Mouse (Mus musculus) midbrain, embryonic 12.5 days (tissue): Measurements from ENCODE around the gene Prrg1. TPM values are rescaled to one million over a fixed set of nuclear protein-coding genes. Genes with fewer than 3 reads are reported as not detected.

Experiments used
- ATAC-seq: fragments of 200-750 bp; cut with Nextera tagmentation; 2 replicates; pipeline ENCODE4 v1.8.0; 2017; ENCODE audit warnings: low read depth, moderate TSS enrichment, moderate library complexity; ENCODE audit not compliant: low FRiP score
- H3K27ac ChIP-seq: fragments of 300-500 bp; sonication (generic); replicated peaks from 2 replicates; pipeline ENCODE4 v1.5.1; 2016; ENCODE audit warnings: mild to moderate bottlenecking
- H3K27me3 ChIP-seq: fragments of 300-500 bp; sonication (generic); 2 replicates; pipeline ENCODE4 v1.6.1; 2016; ENCODE audit warnings: mild to moderate bottlenecking
- H3K36me3 ChIP-seq: fragments of 300-500 bp; sonication (generic); 2 replicates; pipeline ENCODE4 v1.6.1; 2016
- H3K4me1 ChIP-seq: fragments of 300-500 bp; sonication (generic); 2 replicates; pipeline ENCODE4 v1.6.1; 2016
- H3K4me2 ChIP-seq: fragments of 300-500 bp; sonication (generic); replicated peaks from 2 replicates; pipeline ENCODE4 v1.6.1; 2016; ENCODE audit warnings: mild to moderate bottlenecking, moderate library complexity
- H3K4me3 ChIP-seq: fragments of 300-500 bp; sonication (generic); 2 replicates; pipeline ENCODE4 v1.5.1; 2016; ENCODE audit warnings: mild to moderate bottlenecking
- H3K9ac ChIP-seq: fragments of 300-500 bp; sonication (generic); replicated peaks from 2 replicates; pipeline ENCODE4 v1.6.1; 2016; ENCODE audit warnings: mild to moderate bottlenecking, moderate library complexity
- H3K9me3 ChIP-seq: fragments of 300-500 bp; sonication (generic); 2 replicates; pipeline ENCODE4 v1.6.1; 2016; ENCODE audit warnings: mild to moderate bottlenecking
- WGBS: fragments of 180-500 bp; shearing (Covaris S2); methylation state at CpG from one replicate; pipeline ENCODE4 v1.1.7; 2016; 5-methylcytosine and 5-hydroxymethylcytosine counted together
- polyA plus RNA-seq: library from polyadenylated mRNA; unstranded; fragments of >200 nt; fragmentation: Nextera tagmentation; extraction: Ambion mirVana; gene quantifications from 2 replicates; pipeline ENCODE4 v1.2.1, GENCODE M21; 2016

Gene Prrg1
- 6.4 and 6.8 TPM in 2 replicates for polyA plus RNA-seq

- peak within 1 kb of the TSS; percentile 52 for H3K4me2 ChIP-seq
- peak; percentile 97 for ATAC-seq
- no peaks in the 10 kb centered on the region for H3K27me3 ChIP-seq
- peak within 1 kb of the TSS; percentile 70 for H3K27ac ChIP-seq
- peak within 1 kb of the TSS; percentile 50 for H3K9ac ChIP-seq
- H3K9me3 ChIP-seq: no peaks in the 10 kb centered on the region
- H3K4me3 ChIP-seq: peak within 1 kb of the TSS; percentile 51
- 17% methylated on average over 36 of the region's 36 CpGs for WGBS
- H3K4me1 ChIP-seq: no peaks in the 10 kb centered on the region
- no peaks in the 10 kb centered on the region for H3K36me3 ChIP-seq
These were observed at the start of gene Prrg1 for GRCm38 (mm10) chrX:78583202-78584004. Gene Prrg1, minus strand, starts transcription at chrX:78583896.

DNA sequence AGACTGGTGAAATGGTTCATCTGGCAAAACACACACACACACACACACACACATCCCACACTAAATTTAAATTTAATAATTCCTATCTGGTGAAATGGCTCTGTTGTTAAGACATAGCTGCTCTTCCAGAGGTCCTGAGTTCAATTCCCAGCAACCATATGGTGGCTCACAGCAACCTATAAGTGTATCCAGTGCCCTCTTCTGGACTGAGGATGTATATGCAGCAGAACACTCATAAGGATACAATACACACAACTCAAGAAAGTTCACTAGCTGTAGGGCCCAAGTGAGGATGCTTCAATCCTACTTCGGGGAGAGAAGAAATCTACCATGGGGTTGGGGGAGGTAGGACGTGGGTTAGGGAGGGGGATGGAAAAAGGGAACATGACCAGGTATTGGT lies 22.1 kb upstream of the Prrg1 start:
- no peaks in the 10 kb centered on the region for H3K9me3 ChIP-seq
- 68% methylated on average over 2 of the region's 2 CpGs for WGBS
- H3K4me2 ChIP-seq: no peak overlapping the region
- H3K27me3 ChIP-seq: no peaks in the 10 kb centered on the region
- H3K4me1 ChIP-seq: no peaks in the 10 kb centered on the region
- ATAC-seq: no peak
- no peaks in the 10 kb centered on the region for H3K36me3 ChIP-seq
- H3K27ac ChIP-seq: no peak overlapping the region
- H3K9ac ChIP-seq: no peak overlapping the region
- H3K4me3 ChIP-seq: no peak overlapping the region

DNA sequence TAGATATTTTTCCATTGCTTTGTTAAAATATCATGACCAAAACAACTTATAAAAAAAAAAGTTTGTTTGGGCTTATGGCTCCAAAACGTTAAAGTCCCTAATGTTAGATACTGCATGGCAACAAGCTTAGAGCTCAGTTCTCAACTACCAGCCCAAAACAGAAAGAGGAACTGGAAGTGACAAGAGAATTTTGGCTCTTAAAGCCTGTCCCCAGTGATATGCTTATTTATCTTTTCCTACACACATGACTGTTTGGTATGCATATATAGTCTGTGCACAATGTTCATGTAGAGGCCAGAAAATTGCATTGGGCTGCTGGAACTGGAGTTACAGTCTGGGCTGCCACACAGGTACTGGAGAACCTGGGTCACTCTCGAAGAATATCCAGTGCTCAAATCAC lies 9.4 kb upstream of the Prrg1 start:
- no peak overlapping the region for H3K4me2 ChIP-seq
- no peak overlapping the region for H3K4me3 ChIP-seq
- H3K27ac ChIP-seq: no peak overlapping the region
- no peak overlapping the region for H3K9ac ChIP-seq
- H3K9me3 ChIP-seq: no peaks in the 10 kb centered on the region
- WGBS: 75% methylated on average over 2 of the region's 2 CpGs
- no peaks in the 10 kb centered on the region for H3K4me1 ChIP-seq
- no peak for ATAC-seq
- H3K27me3 ChIP-seq: no peaks in the 10 kb centered on the region
- no peaks in the 10 kb centered on the region for H3K36me3 ChIP-seq

GRCm38 (mm10) chrX:78582854-78583201 lies 868 bp downstream of the Prrg1 start:
- H3K4me2 ChIP-seq: peak overlapping the region; percentile 52
- 88% methylated on average over 8 of the region's 21 CpGs for WGBS
- H3K9me3 ChIP-seq: no peaks in the 10 kb centered on the region
- H3K4me1 ChIP-seq: no peaks in the 10 kb centered on the region
- no peaks in the 10 kb centered on the region for H3K36me3 ChIP-seq
- peak overlapping the region; percentile 70; the same call in 1 of the 2 replicates for H3K27ac ChIP-seq
- no peaks in the 10 kb centered on the region for H3K27me3 ChIP-seq
- peak overlapping the region; percentile 51 for H3K4me3 ChIP-seq
- ATAC-seq: peak; percentile 61
- H3K9ac ChIP-seq: peak overlapping the region; percentile 50; the same call in 1 of the 2 replicates

GRCm38 (mm10) chrX:78563451-78563850 lies 20.2 kb downstream of the Prrg1 start:
- Histone ChIP-seq H3K4me1 (no peaks in the 10 kb centered on the region), H3K27me3 (no peaks in the 10 kb centered on the region), H3K4me3 (no peak overlapping the region), H3K9me3 (no peaks in the 10 kb centered on the region), H3K4me2 (no peak overlapping the region), H3K36me3 (no peaks in the 10 kb centered on the region), H3K9ac (no peak overlapping the region), H3K27ac (no peak overlapping the region)
- 64% methylated on average over 2 of the region's 2 CpGs for WGBS
- no peak for ATAC-seq

DNA sequence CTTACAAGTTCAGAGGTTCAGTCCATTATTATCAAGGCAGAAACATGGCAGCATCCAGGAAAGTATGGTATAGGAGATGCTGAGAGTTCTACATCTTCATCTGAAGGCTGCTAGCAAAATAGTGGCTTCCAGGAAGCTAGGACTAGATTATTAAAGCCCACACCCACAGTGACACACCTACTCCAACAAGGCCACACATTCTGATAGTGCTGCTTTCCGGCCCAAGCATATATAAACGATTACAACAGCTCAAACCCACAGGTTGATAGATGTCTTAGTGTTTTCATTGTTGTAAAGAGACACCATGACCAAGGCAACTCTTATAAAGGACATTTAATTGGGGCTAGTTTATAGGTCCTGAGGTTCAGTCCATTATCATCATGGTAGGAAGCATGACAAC lies 30.3 kb downstream of the Prrg1 start:
- H3K27ac ChIP-seq: no peak overlapping the region
- WGBS: 93% methylated on average over 2 of the region's 2 CpGs
- H3K9ac ChIP-seq: no peak overlapping the region
- no peaks in the 10 kb centered on the region for H3K9me3 ChIP-seq
- no peak overlapping the region for H3K4me2 ChIP-seq
- no peaks in the 10 kb centered on the region for H3K36me3 ChIP-seq
- no peaks in the 10 kb centered on the region for H3K4me1 ChIP-seq
- H3K4me3 ChIP-seq: no peak overlapping the region
- H3K27me3 ChIP-seq: no peaks in the 10 kb centered on the region
- no peak for ATAC-seq

DNA sequence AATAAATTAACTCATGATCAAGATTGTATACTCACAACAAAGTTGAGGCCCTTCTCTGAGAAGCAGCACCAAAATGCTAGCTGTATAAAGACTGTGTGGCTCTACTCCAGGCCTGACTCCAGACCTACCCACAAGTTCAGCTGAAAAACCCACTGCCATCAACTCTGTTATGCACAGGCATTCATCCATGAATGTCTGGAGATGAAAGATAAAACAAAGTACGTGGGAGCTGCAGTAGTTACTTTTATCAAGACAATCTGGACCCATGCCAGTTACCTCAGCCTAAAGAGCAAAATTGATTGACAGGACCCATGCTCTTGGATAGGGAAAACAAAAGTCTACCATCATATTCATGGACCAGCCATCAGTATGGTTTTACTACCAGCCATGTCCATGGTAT lies 31.0 kb downstream of the Prrg1 start:
- no peak overlapping the region for H3K4me3 ChIP-seq
- H3K4me1 ChIP-seq: no peaks in the 10 kb centered on the region
- H3K4me2 ChIP-seq: no peak overlapping the region
- 59% methylated on average over 1 of the region's 1 CpGs for WGBS
- H3K27ac ChIP-seq: no peak overlapping the region
- H3K27me3 ChIP-seq: no peaks in the 10 kb centered on the region
- H3K36me3 ChIP-seq: no peaks in the 10 kb centered on the region
- ATAC-seq: no peak
- H3K9me3 ChIP-seq: no peaks in the 10 kb centered on the region
- H3K9ac ChIP-seq: no peak overlapping the region

- Histone ChIP-seq H3K4me2 (no peak overlapping the region), H3K27ac (no peak overlapping the region), H3K36me3 (no peaks in the 10 kb centered on the region), H3K4me1 (no peaks in the 10 kb centered on the region), H3K9ac (no peak overlapping the region), H3K27me3 (no peaks in the 10 kb centered on the region), H3K9me3 (no peaks in the 10 kb centered on the region), H3K4me3 (no peak overlapping the region)
- ATAC-seq: no peak
- 66% methylated on average over 1 of the region's 1 CpGs for WGBS
These were observed 36.0 kb downstream of the Prrg1 start for GRCm38 (mm10) chrX:78547696-78548095.

- Histone ChIP-seq H3K27ac (no peak overlapping the region), H3K36me3 (no peaks in the 10 kb centered on the region), H3K4me2 (no peak overlapping the region), H3K27me3 (no peaks in the 10 kb centered on the region), H3K4me1 (no peaks in the 10 kb centered on the region), H3K4me3 (no peak overlapping the region), H3K9me3 (no peaks in the 10 kb centered on the region), H3K9ac (no peak overlapping the region)
- ATAC-seq: no peak
These were observed 44.0 kb downstream of the Prrg1 start for GRCm38 (mm10) chrX:78539734-78540133.

DNA sequence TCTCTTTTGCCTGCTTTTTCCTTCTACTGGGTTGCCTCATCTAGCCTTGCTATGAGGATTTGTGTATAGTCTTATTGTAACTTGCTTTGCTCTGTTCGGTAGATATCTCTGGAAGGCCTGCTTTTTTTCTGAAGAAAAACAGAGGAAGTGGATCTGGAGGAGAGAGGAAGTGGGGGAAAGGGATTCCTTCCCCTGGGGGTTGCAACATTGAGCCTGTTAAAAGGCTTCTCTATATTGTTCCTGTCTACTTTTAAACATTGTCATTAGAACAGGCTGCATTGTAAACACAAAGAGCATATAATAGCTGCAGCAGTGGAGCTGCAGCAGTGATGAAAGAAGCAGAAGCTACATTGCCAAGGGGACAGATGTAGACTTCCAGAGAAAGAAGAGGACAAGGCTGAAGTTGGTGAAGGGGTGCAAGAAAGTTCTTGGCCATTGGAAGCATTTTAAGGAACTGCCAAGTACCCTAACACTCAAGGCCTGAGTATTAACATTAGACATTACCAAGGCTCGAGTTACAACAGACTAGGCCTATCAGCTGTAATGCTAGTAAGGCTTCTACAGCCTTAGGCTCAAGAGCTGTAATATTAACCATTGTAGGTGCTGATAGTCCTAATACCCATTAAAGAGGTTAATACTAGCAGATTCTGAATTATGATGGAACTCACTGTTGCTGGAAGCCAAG lies 44.9 kb downstream of the Prrg1 start:
- Histone ChIP-seq H3K4me1 (no peaks in the 10 kb centered on the region), H3K36me3 (no peaks in the 10 kb centered on the region), H3K9me3 (no peaks in the 10 kb centered on the region), H3K9ac (no peak overlapping the region), H3K27me3 (no peaks in the 10 kb centered on the region), H3K27ac (no peak overlapping the region), H3K4me3 (no peak overlapping the region), H3K4me2 (no peak overlapping the region)
- 78% methylated on average over 2 of the region's 2 CpGs for WGBS
- no peak for ATAC-seq

- no peak for ATAC-seq
- Histone ChIP-seq H3K4me1 (no peaks in the 10 kb centered on the region), H3K36me3 (no peaks in the 10 kb centered on the region), H3K27me3 (no peaks in the 10 kb centered on the region), H3K4me3 (no peak overlapping the region), H3K27ac (no peak overlapping the region), H3K9ac (no peak overlapping the region), H3K9me3 (no peaks in the 10 kb centered on the region), H3K4me2 (no peak overlapping the region)
- 94% methylated on average over 2 of the region's 2 CpGs for WGBS
These were observed 65.4 kb downstream of the Prrg1 start for GRCm38 (mm10) chrX:78518301-78518700.

DNA sequence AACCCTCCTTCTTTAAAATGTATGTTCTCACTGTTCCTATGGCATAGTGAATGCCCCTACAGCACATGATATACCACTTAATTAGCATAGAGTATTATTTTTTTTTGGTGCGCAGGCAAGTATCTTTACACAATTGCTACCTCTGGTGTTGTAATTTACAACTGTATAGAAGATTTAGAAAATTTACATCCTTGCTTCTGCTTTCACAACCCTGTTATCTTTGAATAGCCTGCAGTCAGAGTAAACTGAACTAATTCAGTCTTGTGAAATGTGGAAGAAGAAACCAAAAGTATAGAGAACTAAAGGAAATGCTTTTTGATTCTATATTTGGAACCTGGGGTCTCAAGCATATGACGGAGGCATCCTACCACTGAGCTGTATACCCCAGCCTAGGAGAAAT lies 100.7 kb downstream of the Prrg1 start:
- H3K27ac ChIP-seq: no peak overlapping the region
- no peaks in the 10 kb centered on the region for H3K27me3 ChIP-seq
- 94% methylated on average over 2 of the region's 2 CpGs for WGBS
- no peaks in the 10 kb centered on the region for H3K36me3 ChIP-seq
- H3K4me3 ChIP-seq: no peak overlapping the region
- ATAC-seq: no peak
- no peak overlapping the region for H3K4me2 ChIP-seq
- no peaks in the 10 kb centered on the region for H3K4me1 ChIP-seq
- no peak overlapping the region for H3K9ac ChIP-seq
- no peaks in the 10 kb centered on the region for H3K9me3 ChIP-seq
